Mouse (Mus musculus) stomach, postnatal 0 days (tissue): ENCODE data around the gene Tmem9.

Source experiments
- CTCF ChIP-seq: IDR thresholded peaks from 2 replicates; pipeline ENCODE4 v1.5.1; 2016; ENCODE audit warnings: antibody characterized with exemption, low read depth, mild to moderate bottlenecking, moderate library complexity
- EP300 ChIP-seq: optimal IDR thresholded peaks from 2 replicates; pipeline ENCODE3; 2016; ENCODE audit warnings: antibody characterized with exemption

DNA sequence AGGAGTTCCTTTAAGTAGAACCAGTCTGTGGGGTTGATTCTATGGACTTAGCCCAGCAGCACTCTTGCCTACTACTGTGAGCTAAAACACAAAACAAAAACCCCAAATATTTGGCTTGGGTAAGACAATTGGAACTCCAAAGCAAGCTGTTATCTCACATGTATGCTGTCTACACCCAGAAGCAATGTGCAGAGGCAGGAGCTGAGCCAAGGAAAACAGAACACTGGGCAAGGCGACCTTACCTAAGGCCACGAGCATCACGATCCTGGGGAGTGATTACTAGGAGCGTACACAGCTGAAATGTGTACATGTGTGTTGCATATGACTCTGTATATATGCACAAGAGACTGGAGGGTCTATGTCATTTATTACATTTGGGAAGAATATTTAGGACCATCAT lies 5.6 kb downstream of the Tmem9 start:
- TF ChIP-seq CTCF: no peak
- no peak for TF ChIP-seq EP300
